Mouse (Mus musculus): Measurements from ENCODE around the gene Mical3. TPM values are rescaled to one million over a fixed set of nuclear protein-coding genes. Genes with fewer than 3 reads are reported as not detected.
A peak's percentile ranks its signal among the peaks of the same experiment; 100 is the strongest.

Gene Mical3
- polyA plus RNA-seq, 1 experiment from 2014 or later = 18.7 TPM

- Histone ChIP-seq H3K4me1 (peaks cover 24% of the 10 kb centered on the region), H3K36me3 (no peaks in the 10 kb centered on the region), H3K9me3 (no peaks in the 10 kb centered on the region), H3K9ac (replicated peaks) (no peak overlapping the region), H3K4me3 (no peak overlapping the region), H3K4me2 (replicated peaks) (no peak overlapping the region), H3K27me3 (no peaks in the 10 kb centered on the region; the same call in 1 of the 2 replicates), H3K27ac (replicated peaks) (no peak overlapping the region)
- 46% methylated on average over 13 of the region's 13 CpGs for WGBS
- peak; percentile 44; the same call in 1 of the 2 replicates for ATAC-seq (ENCODE audit: low FRiP score, low read depth)
These were observed 14.3 kb upstream of the Mical3 start for GRCm38 (mm10) chr6:121145010-121145604.

- WGBS = 77% methylated on average over 4 of the region's 4 CpGs
- H3K4me1 ChIP-seq = peaks cover 24% of the 10 kb centered on the region
- no peak for ATAC-seq (ENCODE audit: low FRiP score, low read depth)
These were observed 13.3 kb upstream of the Mical3 start for GRCm38 (mm10) chr6:121144066-121144465.

GRCm38 (mm10) chr6:121143439-121143838, 12.6 kb upstream of the Mical3 start:
- 89% methylated on average over 8 of the region's 8 CpGs for WGBS
- H3K4me2 ChIP-seq (replicated peaks) = no peak overlapping the region
- no peak for ATAC-seq (ENCODE audit: low FRiP score, low read depth)

More at GRCm38 (mm10) chr6:121144066-121144465, 13.3 kb upstream of the Mical3 start:
- Histone ChIP-seq H3K36me3 (no peaks in the 10 kb centered on the region), H3K4me3 (no peak overlapping the region), H3K27me3 (no peaks in the 10 kb centered on the region; the same call in 1 of the 2 replicates), H3K27ac (replicated peaks) (no peak overlapping the region), H3K4me2 (replicated peaks) (no peak overlapping the region), H3K9me3 (no peaks in the 10 kb centered on the region), H3K9ac (replicated peaks) (no peak overlapping the region)

GRCm38 (mm10) chr6:121142298-121142697, 11.5 kb upstream of the Mical3 start:
- Histone ChIP-seq H3K27me3 (no peaks in the 10 kb centered on the region), H3K9me3 (no peaks in the 10 kb centered on the region), H3K36me3 (no peaks in the 10 kb centered on the region), H3K4me1 (peaks cover 24% of the 10 kb centered on the region), H3K9ac (replicated peaks) (no peak overlapping the region), H3K4me2 (replicated peaks) (no peak overlapping the region), H3K4me3 (no peak overlapping the region), H3K27ac (replicated peaks) (no peak overlapping the region)
- 90% methylated on average over 7 of the region's 7 CpGs for WGBS
- ATAC-seq (ENCODE audit: low FRiP score, low read depth) = no peak

More at GRCm38 (mm10) chr6:121143439-121143838, 12.6 kb upstream of the Mical3 start:
- Histone ChIP-seq H3K9me3 (no peaks in the 10 kb centered on the region), H3K9ac (replicated peaks) (no peak overlapping the region), H3K27ac (replicated peaks) (no peak overlapping the region), H3K4me3 (no peak overlapping the region), H3K36me3 (no peaks in the 10 kb centered on the region), H3K27me3 (no peaks in the 10 kb centered on the region; the same call in 1 of the 2 replicates), H3K4me1 (peaks cover 24% of the 10 kb centered on the region)

GRCm38 (mm10) chr6:121139271-121139670, 8.5 kb upstream of the Mical3 start:
- Histone ChIP-seq H3K9ac (replicated peaks) (no peak overlapping the region), H3K36me3 (no peaks in the 10 kb centered on the region), H3K4me1 (no peaks in the 10 kb centered on the region), H3K9me3 (no peaks in the 10 kb centered on the region), H3K4me3 (no peak overlapping the region), H3K4me2 (replicated peaks) (no peak overlapping the region), H3K27ac (replicated peaks) (no peak overlapping the region), H3K27me3 (no peaks in the 10 kb centered on the region)
- 93% methylated on average over 1 of the region's 1 CpGs for WGBS
- ATAC-seq (ENCODE audit: low FRiP score, low read depth) = no peak

- no peak overlapping the region for H3K4me2 ChIP-seq (replicated peaks)
- WGBS = 91% methylated on average over 12 of the region's 12 CpGs
- no peak overlapping the region for H3K4me3 ChIP-seq
- H3K27ac ChIP-seq (replicated peaks) = no peak overlapping the region
- ATAC-seq (ENCODE audit: low FRiP score, low read depth) = no peak
- no peaks in the 10 kb centered on the region for H3K27me3 ChIP-seq
- no peak overlapping the region for H3K9ac ChIP-seq (replicated peaks)
- no peaks in the 10 kb centered on the region for H3K36me3 ChIP-seq
- no peaks in the 10 kb centered on the region for H3K4me1 ChIP-seq
- H3K9me3 ChIP-seq = no peaks in the 10 kb centered on the region
These were observed 7.7 kb upstream of the Mical3 start for GRCm38 (mm10) chr6:121138338-121139040.

GRCm38 (mm10) chr6:121137222-121137621, 6.4 kb upstream of the Mical3 start:
- no peak overlapping the region for H3K4me3 ChIP-seq
- no peaks in the 10 kb centered on the region for H3K9me3 ChIP-seq
- H3K27me3 ChIP-seq = peaks cover 8% of the 10 kb centered on the region
- no peak overlapping the region for H3K9ac ChIP-seq (replicated peaks)
- 72% methylated on average over 6 of the region's 6 CpGs for WGBS
- H3K4me1 ChIP-seq = no peaks in the 10 kb centered on the region
- no peak overlapping the region for H3K27ac ChIP-seq (replicated peaks)
- ATAC-seq (ENCODE audit: low FRiP score, low read depth) = no peak
- H3K4me2 ChIP-seq (replicated peaks) = no peak overlapping the region
- no peaks in the 10 kb centered on the region for H3K36me3 ChIP-seq

- no peaks in the 10 kb centered on the region for H3K9me3 ChIP-seq
- WGBS = 45% methylated on average over 5 of the region's 5 CpGs
- ATAC-seq (ENCODE audit: low FRiP score, low read depth) = no peak
These were observed 4.1 kb upstream of the Mical3 start for GRCm38 (mm10) chr6:121134884-121135283.

GRCm38 (mm10) chr6:121134249-121134648, 3.5 kb upstream of the Mical3 start:
- H3K4me2 ChIP-seq (replicated peaks) = no peak overlapping the region
- H3K9me3 ChIP-seq = no peaks in the 10 kb centered on the region
- no peak overlapping the region for H3K9ac ChIP-seq (replicated peaks)
- H3K36me3 ChIP-seq = no peaks in the 10 kb centered on the region
- no peak overlapping the region for H3K4me3 ChIP-seq
- peaks cover 25% of the 10 kb centered on the region for H3K27me3 ChIP-seq
- H3K27ac ChIP-seq (replicated peaks) = no peak overlapping the region
- H3K4me1 ChIP-seq = peaks cover 7% of the 10 kb centered on the region; the same call in 1 of the 2 replicates
- WGBS = 22% methylated on average over 3 of the region's 3 CpGs
- no peak for ATAC-seq (ENCODE audit: low FRiP score, low read depth)

More at GRCm38 (mm10) chr6:121134884-121135283, 4.1 kb upstream of the Mical3 start:
- H3K9ac ChIP-seq (replicated peaks) = no peak overlapping the region
- no peak overlapping the region for H3K27ac ChIP-seq (replicated peaks)
- H3K4me1 ChIP-seq = peaks cover 3% of the 10 kb centered on the region; the same call in 1 of the 2 replicates
- no peak overlapping the region for H3K4me2 ChIP-seq (replicated peaks)
- H3K27me3 ChIP-seq = peaks cover 21% of the 10 kb centered on the region
- H3K4me3 ChIP-seq = no peak overlapping the region
- no peaks in the 10 kb centered on the region for H3K36me3 ChIP-seq

- Histone ChIP-seq H3K9ac (replicated peaks) (peak overlapping the region; percentile 59), H3K4me3 (peak overlapping the region; percentile 45), H3K4me1 (peaks cover 17% of the 10 kb centered on the region), H3K27ac (replicated peaks) (peak overlapping the region; percentile 79), H3K9me3 (no peaks in the 10 kb centered on the region), H3K27me3 (peaks cover 27% of the 10 kb centered on the region), H3K4me2 (replicated peaks) (peak overlapping the region; percentile 66), H3K36me3 (no peaks in the 10 kb centered on the region)
- under 1% methylated on average over 32 of the region's 32 CpGs for WGBS
- peak; percentile 91 for ATAC-seq (ENCODE audit: low FRiP score, low read depth)
These were observed 627 bp downstream of the Mical3 start for GRCm38 (mm10) chr6:121130039-121130705.

GRCm38 (mm10) chr6:121129506-121129905, 1.3 kb downstream of the Mical3 start:
- peak overlapping the region; percentile 79 for H3K27ac ChIP-seq (replicated peaks)
- 9% methylated on average over 21 of the region's 21 CpGs for WGBS

GRCm38 (mm10) chr6:121128736-121129135, 2.1 kb downstream of the Mical3 start:
- Histone ChIP-seq H3K36me3 (no peaks in the 10 kb centered on the region), H3K27ac (replicated peaks) (no peak overlapping the region), H3K9ac (replicated peaks) (no peak overlapping the region), H3K9me3 (no peaks in the 10 kb centered on the region), H3K4me2 (replicated peaks) (peak overlapping the region; percentile 66; the same call in 1 of the 2 replicates), H3K4me3 (no peak overlapping the region), H3K4me1 (peaks cover 17% of the 10 kb centered on the region), H3K27me3 (peaks cover 27% of the 10 kb centered on the region)
- WGBS = 76% methylated on average over 5 of the region's 5 CpGs
- 0 out of 2 replicates have a peak, but pooled peaks have one; percentile 7 for ATAC-seq (ENCODE audit: low FRiP score, low read depth)

More at GRCm38 (mm10) chr6:121129506-121129905, 1.3 kb downstream of the Mical3 start:
- H3K4me2 ChIP-seq (replicated peaks) = peak overlapping the region; percentile 66
- H3K4me3 ChIP-seq = peak overlapping the region; percentile 45
- ATAC-seq (ENCODE audit: low FRiP score, low read depth) = peak; percentile 46
- H3K36me3 ChIP-seq = no peaks in the 10 kb centered on the region
- peak overlapping the region; percentile 59 for H3K9ac ChIP-seq (replicated peaks)
- peaks cover 17% of the 10 kb centered on the region for H3K4me1 ChIP-seq
- H3K9me3 ChIP-seq = no peaks in the 10 kb centered on the region
- H3K27me3 ChIP-seq = peaks cover 27% of the 10 kb centered on the region

All from midbrain, embryonic 12.5 days (tissue).